Mouse (Mus musculus) heart, adult 11 months (tissue): Measurements from ENCODE around the gene Olfr569.

ENCODE experiments used
- DNase-seq: peaks from one replicate; pipeline ENCODE4 v3.0.0; 2022

Olfr569 gene

GRCm38 (mm10) chr7:102890782-102891181 is at the start of gene Olfr569:
Gene Olfr569, minus strand, starts transcription at chr7:102890882.
- no peak for DNase-seq

GRCm38 (mm10) chr7:102927105-102927504 is 36.4 kb upstream of the Olfr569 start:
- no peak for DNase-seq

DNA sequence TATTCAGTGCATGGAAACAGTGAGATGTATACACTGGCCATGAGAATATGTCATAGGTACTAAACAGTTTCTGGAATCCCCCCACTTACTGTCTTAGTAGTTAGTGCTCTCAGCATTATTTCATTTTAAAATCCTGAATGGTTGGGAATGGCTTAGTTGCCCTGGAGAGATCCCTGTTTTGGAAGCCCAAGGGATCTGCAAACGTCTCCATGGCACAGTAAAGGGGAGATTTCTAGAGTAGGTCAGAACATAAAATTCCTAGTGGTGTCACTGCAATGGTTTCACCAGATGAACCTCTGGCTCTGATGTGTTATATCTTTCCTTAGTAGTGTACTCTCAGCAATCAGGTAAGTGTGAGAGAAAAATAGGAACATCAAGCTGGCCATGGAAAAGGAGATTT is 33.4 kb upstream of the Olfr569 start, which contains the start of gene Olfr572:
Olfr572 (plus strand) TSS at position 301 of the 400 bp plus-strand sequence.
- no peak for DNase-seq

DNA sequence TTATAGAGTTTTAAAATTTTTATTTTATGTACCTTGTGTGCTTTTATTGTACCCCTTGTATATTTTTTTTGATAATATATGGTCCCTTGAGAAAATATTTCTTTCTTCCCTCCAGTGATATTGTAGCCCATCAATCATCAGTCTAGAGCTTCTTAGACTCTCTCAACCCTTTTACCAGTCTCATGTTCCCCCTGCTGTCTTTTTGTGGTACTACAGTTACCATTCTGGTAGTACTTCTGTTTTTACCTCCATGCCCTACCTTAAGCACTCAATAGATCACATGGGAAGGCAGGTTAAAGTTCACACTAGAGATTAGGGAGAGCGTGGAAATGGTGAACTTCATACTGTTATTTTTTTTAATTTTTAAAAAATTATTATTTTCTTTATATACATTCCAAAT is 28.9 kb upstream of the Olfr569 start:
- DNase-seq = no peak

DNA sequence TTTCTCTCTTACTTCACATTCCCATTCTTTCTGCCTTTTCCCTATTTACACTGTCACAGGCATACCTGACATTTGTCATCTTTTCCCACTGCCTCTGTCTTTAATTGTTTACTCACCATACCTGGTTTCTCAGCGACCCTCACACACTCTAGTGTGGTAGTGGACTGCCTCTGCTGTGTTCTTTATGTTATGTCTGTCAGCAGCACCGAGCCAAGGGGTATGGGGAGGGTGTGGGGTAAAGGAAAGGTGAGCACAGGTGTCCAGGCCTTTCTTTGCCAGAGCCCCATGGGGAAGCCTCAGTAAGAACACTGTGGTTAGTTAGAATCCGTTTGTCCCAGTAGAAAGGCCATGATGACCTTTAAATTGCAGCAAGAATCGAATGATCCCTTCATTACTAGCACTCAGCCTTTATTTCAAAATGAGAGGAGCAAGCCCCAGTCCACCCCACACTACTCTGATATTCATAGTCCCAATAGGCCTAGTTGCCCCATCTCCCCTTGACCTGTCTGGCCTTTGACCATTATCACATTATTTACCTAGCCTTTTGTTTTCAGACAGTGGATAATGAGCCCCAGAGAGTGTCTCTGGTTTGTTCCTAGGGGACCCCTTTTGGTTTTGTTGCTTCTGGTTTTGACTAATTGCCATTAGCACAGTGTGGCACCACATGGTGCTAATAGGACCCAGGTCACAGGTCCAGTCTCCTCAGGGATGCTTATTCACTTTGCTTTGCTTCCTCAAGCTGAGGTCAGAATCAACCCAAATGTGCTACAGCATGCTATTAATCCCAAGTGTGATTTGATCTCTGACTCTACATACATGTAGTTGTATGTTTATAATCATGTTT is 26.6 kb upstream of the Olfr569 start, which contains the start of gene Olfr571:
Olfr571 (minus strand) TSS at position 505 of the 844 bp plus-strand sequence.
- no peak for DNase-seq

GRCm38 (mm10) chr7:102916405-102916804 is 25.7 kb upstream of the Olfr569 start:
- no peak for DNase-seq

GRCm38 (mm10) chr7:102915261-102915660 is 24.6 kb upstream of the Olfr569 start:
- no peak for DNase-seq

GRCm38 (mm10) chr7:102876822-102877221 is 13.9 kb downstream of the Olfr569 start, which contains the start of gene Olfr568:
Gene Olfr568, plus strand, starts transcription at chr7:102877122.
- DNase-seq = no peak

- no peak for DNase-seq
Measured at GRCm38 (mm10) chr7:102858665-102859064, 32.0 kb downstream of the Olfr569 start, which contains the start of gene Olfr566. Gene Olfr566, minus strand, starts transcription at chr7:102858765.

- no peak for DNase-seq
Measured at GRCm38 (mm10) chr7:102855807-102856206, 34.9 kb downstream of the Olfr569 start.
